Mouse (Mus musculus) lung, embryonic 14.5 days (tissue): Measurements from ENCODE around the gene Gm20458. TPM values are rescaled to one million over a fixed set of nuclear protein-coding genes. Genes with fewer than 3 reads are reported as not detected.

Experiments
- ATAC-seq: fragments of 200-750 bp; cut with Nextera tagmentation; 2 replicates; pipeline ENCODE4 v1.8.0; 2017; ENCODE audit warnings: mild to moderate bottlenecking, moderate TSS enrichment, moderate library complexity; ENCODE audit not compliant: insufficient read depth
- DNase-seq: peaks from one replicate; pipeline ENCODE4 v3.0.0-alpha.2; 2015
- H3K27ac ChIP-seq: fragments of 300-500 bp; sonication (generic); 2 replicates; pipeline ENCODE4 v1.5.1; 2014; ENCODE audit warnings: low read depth, mild to moderate bottlenecking, moderate library complexity
- H3K27me3 ChIP-seq: fragments of 300-500 bp; sonication (generic); 2 replicates; pipeline ENCODE4 v1.6.1; 2014; ENCODE audit warnings: low read length, control low read depth; ENCODE audit not compliant: insufficient read depth
- H3K36me3 ChIP-seq: fragments of 300-500 bp; sonication (generic); 2 replicates; pipeline ENCODE4 v1.6.1; 2014; ENCODE audit warnings: control low read depth; ENCODE audit not compliant: insufficient read depth
- H3K4me1 ChIP-seq: fragments of 300-500 bp; sonication (generic); 2 replicates; pipeline ENCODE4 v1.6.1; 2014; ENCODE audit warnings: antibody characterized with exemption, control low read depth; ENCODE audit not compliant: insufficient read depth
- H3K4me2 ChIP-seq: fragments of 300-500 bp; sonication (generic); 2 replicates; pipeline ENCODE4 v1.6.1; 2014; ENCODE audit warnings: mild to moderate bottlenecking
- H3K4me3 ChIP-seq: fragments of 300-500 bp; sonication (generic); 2 replicates; pipeline ENCODE4 v1.5.1; 2014; ENCODE audit warnings: low read depth, low read length
- H3K9ac ChIP-seq: fragments of 300-500 bp; sonication (generic); 2 replicates; pipeline ENCODE4 v1.6.1; 2014
- H3K9me3 ChIP-seq: fragments of 300-500 bp; sonication (generic); 2 replicates; pipeline ENCODE4 v1.6.1; 2016; ENCODE audit warnings: low read depth, low read length, control low read depth
- CTCF ChIP-seq: IDR thresholded peaks from 2 replicates; pipeline ENCODE4 v1.5.1; 2016; ENCODE audit warnings: antibody characterized with exemption, low read depth
- WGBS: fragments of 180-500 bp; shearing (Covaris S2); extraction: QIAGEN DNeasy Blood & Tissue Kit; methylation state at CpG from one replicate; pipeline ENCODE4 v1.1.7; 2014; 5-methylcytosine and 5-hydroxymethylcytosine counted together
- polyA plus RNA-seq: library from polyadenylated mRNA; unstranded; fragments of >200 nt; fragmentation: Nextera tagmentation; extraction: Ambion mirVana; gene quantifications from 2 replicates; pipeline ENCODE4 v1.2.1, GENCODE M21; 2014

The Gm20458 gene
- polyA plus RNA-seq, 1 experiment from 2014 or later: 14.4 TPM

- H3K4me2 ChIP-seq: no peak overlapping the region
- no peak for ATAC-seq
- no peaks in the 10 kb centered on the region for H3K9me3 ChIP-seq
- no peak overlapping the region for H3K9ac ChIP-seq
- H3K27ac ChIP-seq: no peak overlapping the region
- WGBS: 87% methylated on average over 8 of the region's 8 CpGs
- TF ChIP-seq CTCF: no peak
- no peaks in the 10 kb centered on the region for H3K4me1 ChIP-seq
- no peak overlapping the region for H3K4me3 ChIP-seq
- no peak for DNase-seq
- peaks cover 28% of the 10 kb centered on the region for H3K36me3 ChIP-seq
- H3K27me3 ChIP-seq: no peaks in the 10 kb centered on the region
Measured at GRCm38 (mm10) chr2:164421979-164422378, 38.8 kb upstream of the Gm20458 start.

GRCm38 (mm10) chr2:164422675-164423393 lies 37.9 kb upstream of the Gm20458 start:
- WGBS: 83% methylated on average over 15 of the region's 15 CpGs
- no peak for DNase-seq
- Histone ChIP-seq H3K9me3 (no peaks in the 10 kb centered on the region), H3K27ac (no peak overlapping the region), H3K4me1 (no peaks in the 10 kb centered on the region), H3K4me3 (no peak overlapping the region), H3K36me3 (peaks cover 35% of the 10 kb centered on the region), H3K9ac (no peak overlapping the region), H3K4me2 (no peak overlapping the region), H3K27me3 (no peaks in the 10 kb centered on the region)
- ATAC-seq: no peak
- no peak for TF ChIP-seq CTCF

- no peak for TF ChIP-seq CTCF
- Histone ChIP-seq H3K27me3 (no peaks in the 10 kb centered on the region), H3K4me3 (no peak overlapping the region), H3K9ac (no peak overlapping the region), H3K36me3 (peaks cover 41% of the 10 kb centered on the region), H3K27ac (no peak overlapping the region), H3K9me3 (no peaks in the 10 kb centered on the region), H3K4me1 (no peaks in the 10 kb centered on the region), H3K4me2 (no peak overlapping the region)
- no peak for DNase-seq
- WGBS: 77% methylated on average over 11 of the region's 11 CpGs
- ATAC-seq: no peak
Measured at GRCm38 (mm10) chr2:164423464-164423863, 37.3 kb upstream of the Gm20458 start.

- Histone ChIP-seq H3K27me3 (no peaks in the 10 kb centered on the region), H3K4me1 (no peaks in the 10 kb centered on the region), H3K4me3 (no peak overlapping the region), H3K27ac (no peak overlapping the region), H3K9ac (no peak overlapping the region), H3K4me2 (no peak overlapping the region), H3K9me3 (no peaks in the 10 kb centered on the region), H3K36me3 (peaks cover 51% of the 10 kb centered on the region)
- DNase-seq (no peak), ATAC-seq (no peak)
- no peak for TF ChIP-seq CTCF
- WGBS: 82% methylated on average over 8 of the region's 8 CpGs
Measured at GRCm38 (mm10) chr2:164424406-164424805, 36.4 kb upstream of the Gm20458 start.

- no peak for TF ChIP-seq CTCF
- H3K4me2 ChIP-seq: no peak overlapping the region
- H3K9me3 ChIP-seq: no peaks in the 10 kb centered on the region
- H3K9ac ChIP-seq: no peak overlapping the region
- H3K27ac ChIP-seq: no peak overlapping the region
- 70% methylated on average over 5 of the region's 5 CpGs for WGBS
- ATAC-seq: no peak
- no peak overlapping the region for H3K4me3 ChIP-seq
- H3K27me3 ChIP-seq: no peaks in the 10 kb centered on the region
- peaks cover 2% of the 10 kb centered on the region; the same call in 1 of the 2 replicates for H3K4me1 ChIP-seq
- DNase-seq: no peak
- H3K36me3 ChIP-seq: peaks cover 51% of the 10 kb centered on the region
Measured at GRCm38 (mm10) chr2:164425401-164425800, 35.4 kb upstream of the Gm20458 start.

- TF ChIP-seq CTCF: no peak
- Histone ChIP-seq H3K9ac (no peak overlapping the region), H3K4me3 (no peak overlapping the region), H3K27me3 (no peaks in the 10 kb centered on the region), H3K9me3 (no peaks in the 10 kb centered on the region), H3K27ac (no peak overlapping the region), H3K4me2 (no peak overlapping the region), H3K36me3 (peaks cover 51% of the 10 kb centered on the region), H3K4me1 (peaks cover 8% of the 10 kb centered on the region; the same call in 1 of the 2 replicates)
- WGBS: 20% methylated on average over 12 of the region's 12 CpGs
- no peak for DNase-seq
- ATAC-seq: peak; percentile 53; the same call in 1 of the 2 replicates
Measured at GRCm38 (mm10) chr2:164426121-164426520, 34.6 kb upstream of the Gm20458 start.

GRCm38 (mm10) chr2:164426952-164427351 lies 33.8 kb upstream of the Gm20458 start:
- Histone ChIP-seq H3K36me3 (peaks cover 51% of the 10 kb centered on the region), H3K27ac (no peak overlapping the region), H3K9me3 (no peaks in the 10 kb centered on the region), H3K4me2 (no peak overlapping the region), H3K4me3 (no peak overlapping the region), H3K4me1 (peaks cover 13% of the 10 kb centered on the region), H3K9ac (no peak overlapping the region), H3K27me3 (no peaks in the 10 kb centered on the region)
- ATAC-seq (no peak), DNase-seq (no peak)
- TF ChIP-seq CTCF: no peak
- 79% methylated on average over 5 of the region's 5 CpGs for WGBS
